Mouse (Mus musculus): ENCODE results near the gene Gpc1. TPM values are rescaled to one million over a fixed set of nuclear protein-coding genes. Genes with fewer than 3 reads are reported as not detected.
A peak's percentile ranks its signal among the peaks of the same experiment; 100 is the strongest.

Gene Gpc1
- 100 to 1,000 TPM; 366 to 368 TPM for total RNA-seq (2021)

GRCm38 (mm10) chr1:92831188-92832001, at the start of gene Gpc1:
Gene Gpc1 (plus strand): TSS chr1:92831645.
- intact Hi-C loops (cut with DNase I) = loop anchor here (2.0 to 5.0 kb wide), 2 partner anchors 55 to 184 kb away; partner anchors contain the start of gene Otos
- DNase-seq (ENCODE audit: low spot score) = peak; percentile 35

- intact Hi-C loops (cut with DNase I) = no loop called here
- no peak for DNase-seq (ENCODE audit: low spot score)
Measured at GRCm38 (mm10) chr1:92781862-92782261, 49.6 kb upstream of the Gpc1 start.

GRCm38 (mm10) chr1:92782587-92782986, 48.9 kb upstream of the Gpc1 start:
- DNase-seq (ENCODE audit: low spot score) = no peak
- intact Hi-C loops (cut with DNase I) = no loop called here

GRCm38 (mm10) chr1:92787221-92787620, 44.2 kb upstream of the Gpc1 start:
- DNase-seq (ENCODE audit: low spot score) = no peak
- intact Hi-C loops (cut with DNase I) = loop anchor here (5.0 kb wide), 1 partner anchor 90 kb away; no protein-coding TSS in a partner anchor

GRCm38 (mm10) chr1:92788049-92788448, 43.4 kb upstream of the Gpc1 start:
- intact Hi-C loops (cut with DNase I) = loop anchor here (5.0 kb wide), 1 partner anchor 91 kb away; no protein-coding TSS in a partner anchor
- DNase-seq (ENCODE audit: low spot score) = no peak

- intact Hi-C loops (cut with DNase I) = no loop called here
- DNase-seq (ENCODE audit: low spot score) = no peak
Measured at GRCm38 (mm10) chr1:92790628-92791027, 40.8 kb upstream of the Gpc1 start.

- DNase-seq (ENCODE audit: low spot score) = no peak
- intact Hi-C loops (cut with DNase I) = no loop called here
Measured at GRCm38 (mm10) chr1:92791070-92791831, 40.2 kb upstream of the Gpc1 start.

GRCm38 (mm10) chr1:92793781-92794180, 37.7 kb upstream of the Gpc1 start:
- no peak for DNase-seq (ENCODE audit: low spot score)
- intact Hi-C loops (cut with DNase I) = no loop called here

- intact Hi-C loops (cut with DNase I) = no loop called here
- DNase-seq (ENCODE audit: low spot score) = no peak
Measured at GRCm38 (mm10) chr1:92798425-92798824, 33.0 kb upstream of the Gpc1 start.

GRCm38 (mm10) chr1:92799653-92800052, 31.8 kb upstream of the Gpc1 start:
- DNase-seq (ENCODE audit: low spot score) = no peak
- intact Hi-C loops (cut with DNase I) = no loop called here

GRCm38 (mm10) chr1:92802362-92802761, 29.1 kb upstream of the Gpc1 start:
- no peak for DNase-seq (ENCODE audit: low spot score)
- intact Hi-C loops (cut with DNase I) = no loop called here

GRCm38 (mm10) chr1:92803376-92803775, 28.1 kb upstream of the Gpc1 start:
- intact Hi-C loops (cut with DNase I) = no loop called here
- no peak for DNase-seq (ENCODE audit: low spot score)

- intact Hi-C loops (cut with DNase I) = no loop called here
- DNase-seq (ENCODE audit: low spot score) = no peak
Measured at GRCm38 (mm10) chr1:92805181-92805580, 26.3 kb upstream of the Gpc1 start.

- no peak for DNase-seq (ENCODE audit: low spot score)
- intact Hi-C loops (cut with DNase I) = no loop called here
Measured at GRCm38 (mm10) chr1:92805836-92806235, 25.6 kb upstream of the Gpc1 start.

GRCm38 (mm10) chr1:92806720-92807119, 24.7 kb upstream of the Gpc1 start:
- no peak for DNase-seq (ENCODE audit: low spot score)
- intact Hi-C loops (cut with DNase I) = no loop called here

- DNase-seq (ENCODE audit: low spot score) = no peak
- intact Hi-C loops (cut with DNase I) = no loop called here
Measured at GRCm38 (mm10) chr1:92809621-92810020, 21.8 kb upstream of the Gpc1 start.

GRCm38 (mm10) chr1:92814319-92814718, 17.1 kb upstream of the Gpc1 start:
- DNase-seq (ENCODE audit: low spot score) = no peak
- intact Hi-C loops (cut with DNase I) = no loop called here

- intact Hi-C loops (cut with DNase I) = no loop called here
- no peak for DNase-seq (ENCODE audit: low spot score)
Measured at GRCm38 (mm10) chr1:92815100-92815499, 16.3 kb upstream of the Gpc1 start.

- no peak for DNase-seq (ENCODE audit: low spot score)
- intact Hi-C loops (cut with DNase I) = no loop called here
Measured at GRCm38 (mm10) chr1:92815756-92816294, 15.6 kb upstream of the Gpc1 start.

- intact Hi-C loops (cut with DNase I) = loop anchor here (2.0 to 5.0 kb wide), 2 partner anchors 54 to 183 kb away; partner anchors contain the start of gene Otos
- DNase-seq (ENCODE audit: low spot score) = no peak
Measured at GRCm38 (mm10) chr1:92830626-92831187, 738 bp upstream of the Gpc1 start.

Data from heart, postnatal 25 days (tissue).